Mouse (Mus musculus): ENCODE measurements around the gene Dtx2. TPM values are rescaled to one million over a fixed set of nuclear protein-coding genes. Genes with fewer than 3 reads are reported as not detected.

Dtx2 gene
- total RNA-seq (2021): 12.4 and 13.4 TPM in 2 replicates
- long read RNA-seq, transcript Dtx2-202 (11 exons, 2,650 nt): major isoform, 6 of 24 reads
- long read RNA-seq, partial matches to known transcripts: 12 of 24 reads
- long read RNA-seq, other reads (novel, unspliced or antisense): 3 of 24 reads

DNA sequence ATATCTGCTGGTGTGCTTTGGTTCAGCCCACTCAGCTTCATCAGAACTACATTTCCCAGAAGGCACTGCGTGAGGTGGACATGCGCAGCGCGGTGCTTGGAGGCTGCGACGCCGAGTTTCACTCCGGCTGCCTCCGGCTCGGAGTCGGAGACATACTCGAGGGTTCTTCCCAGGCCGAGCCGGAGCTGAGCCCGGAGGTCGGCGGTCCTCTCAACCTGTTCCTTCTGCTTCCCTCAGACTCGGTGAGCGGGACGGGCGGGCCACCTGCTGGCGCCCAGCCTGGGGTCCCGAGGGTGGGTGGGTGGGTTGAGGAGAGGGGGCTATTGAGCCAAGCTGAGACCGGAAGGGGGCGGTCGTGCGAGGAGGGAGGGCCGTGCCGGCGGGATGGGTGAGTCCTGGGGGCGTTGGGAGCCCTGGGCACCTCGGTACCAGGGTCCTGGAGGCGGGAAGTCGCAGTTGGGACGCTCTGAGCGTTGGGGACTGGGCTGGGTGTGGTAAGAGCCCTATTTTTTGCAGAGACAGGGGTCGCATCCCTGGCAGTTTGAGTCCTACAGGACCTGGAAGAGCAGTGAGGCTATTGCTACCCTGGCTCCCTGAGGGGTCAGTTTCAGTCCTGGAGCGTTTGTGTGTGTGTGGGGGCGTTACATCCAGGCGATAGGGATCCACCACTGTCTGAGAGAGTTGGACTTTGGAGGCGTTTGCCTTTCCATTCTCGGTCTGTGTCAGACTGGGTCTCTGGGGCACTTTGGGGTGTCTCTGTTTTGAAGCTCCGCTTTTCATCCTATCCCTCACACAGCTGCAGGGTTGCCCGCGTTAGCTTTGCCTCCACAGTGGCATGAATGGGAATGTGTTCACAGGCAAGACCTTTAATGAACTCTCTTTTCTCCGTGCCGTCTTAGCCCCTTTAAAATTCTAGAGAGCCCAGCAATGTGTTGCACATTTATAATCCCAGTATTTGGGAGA is at the start of gene Dtx2:
Dtx2 (plus strand) TSS at position 76 of the 963 bp plus-strand sequence.
- peak; percentile 88 for DNase-seq

DNA sequence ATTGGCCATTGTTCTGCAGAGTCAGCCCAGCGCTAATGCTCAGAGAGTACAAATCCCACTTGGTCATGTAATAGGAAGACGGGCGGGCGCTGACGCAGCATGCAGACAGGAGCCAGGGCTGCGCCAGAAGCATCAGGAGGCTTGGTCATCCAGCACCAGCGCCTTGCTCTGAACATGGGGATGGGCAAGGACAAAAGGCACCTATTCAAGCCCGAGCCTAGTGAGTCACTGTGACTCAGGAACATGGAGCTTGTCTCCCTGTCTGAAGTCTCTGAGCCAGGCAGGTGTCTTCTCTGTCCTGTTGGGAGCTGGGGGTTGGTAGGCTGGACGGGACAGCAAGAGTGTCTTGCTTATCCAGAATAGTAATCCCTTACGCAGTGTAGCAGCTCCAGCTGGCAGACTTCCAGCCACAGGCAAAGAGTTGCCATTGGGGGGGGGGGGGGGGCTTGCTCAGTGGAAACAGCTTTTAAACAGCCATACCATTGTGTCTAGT is 48.6 kb upstream of the Dtx2 start:
- DNase-seq: peak; percentile 47

DNA sequence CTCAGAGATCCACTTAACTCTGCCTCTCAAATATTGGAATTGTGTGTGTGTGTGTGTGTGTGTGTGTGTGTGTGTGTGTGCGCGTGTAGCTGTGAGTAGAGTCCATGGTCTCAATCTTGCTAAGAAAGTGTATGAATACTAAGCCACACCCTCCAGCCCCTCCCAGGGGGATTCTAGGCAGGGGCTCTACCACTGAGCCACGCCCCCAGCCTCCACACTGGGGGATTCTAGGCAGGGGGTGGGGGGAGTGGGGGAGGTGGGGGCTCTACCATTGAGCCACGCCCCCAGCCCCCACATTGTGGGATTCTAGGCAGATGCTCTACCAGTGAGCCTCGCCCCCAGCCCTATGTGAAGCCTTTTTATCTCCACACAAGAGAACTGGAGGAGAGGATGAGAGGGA is 48.0 kb upstream of the Dtx2 start:
- no peak for DNase-seq

DNA sequence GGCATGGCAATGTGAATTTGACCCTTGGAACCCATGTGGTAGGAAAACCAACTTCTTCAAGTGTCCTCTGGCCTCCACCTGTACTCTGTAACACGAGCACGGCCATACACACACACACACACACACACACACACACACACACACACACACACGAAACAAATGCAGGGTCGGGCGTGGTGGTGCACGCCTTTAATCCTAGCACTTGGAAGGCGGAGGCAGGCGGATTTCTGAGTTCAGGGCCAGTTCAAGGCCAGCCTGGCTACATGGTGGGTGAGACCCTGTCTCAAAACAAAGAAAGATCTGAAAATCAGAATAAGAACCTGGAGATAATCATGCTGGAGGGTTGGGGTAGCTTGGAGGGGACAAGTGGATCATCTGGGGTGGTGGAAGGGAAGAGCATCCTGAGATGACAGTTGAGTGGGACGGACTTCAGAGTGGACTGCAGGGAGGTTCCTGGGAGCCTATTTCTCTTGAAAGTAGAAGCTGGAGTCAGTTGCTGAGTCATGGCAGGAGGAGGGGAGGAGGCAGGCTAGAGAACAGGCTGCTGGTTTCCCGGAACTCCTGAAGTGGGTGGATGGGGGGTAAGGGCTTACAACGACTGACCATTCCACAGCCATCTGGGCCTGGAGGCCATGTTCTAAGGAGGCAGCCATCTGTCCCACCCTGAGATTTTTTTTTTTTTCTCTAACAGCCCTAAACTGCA is 43.7 kb upstream of the Dtx2 start:
- peak; percentile 33 for DNase-seq

DNA sequence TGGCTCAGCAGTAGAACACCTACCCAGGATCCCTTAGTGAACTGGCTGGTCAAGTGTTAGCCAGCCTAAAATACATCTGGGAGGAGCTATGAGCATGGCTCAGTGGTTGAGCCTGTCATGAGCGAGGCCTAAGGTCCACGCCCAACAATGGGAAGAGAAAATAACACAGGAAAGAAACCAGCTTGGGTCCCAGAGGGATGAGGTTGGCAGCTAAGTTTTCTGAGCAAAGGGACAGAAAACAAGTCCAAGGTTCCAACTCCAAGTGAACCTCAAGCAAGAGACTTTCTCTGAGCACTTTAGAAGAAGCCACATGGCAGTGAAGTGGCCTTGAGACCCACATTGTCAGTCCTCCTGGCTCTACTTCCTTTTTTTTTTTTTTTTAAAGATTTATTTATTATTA is 42.9 kb upstream of the Dtx2 start:
- no peak for DNase-seq

DNA sequence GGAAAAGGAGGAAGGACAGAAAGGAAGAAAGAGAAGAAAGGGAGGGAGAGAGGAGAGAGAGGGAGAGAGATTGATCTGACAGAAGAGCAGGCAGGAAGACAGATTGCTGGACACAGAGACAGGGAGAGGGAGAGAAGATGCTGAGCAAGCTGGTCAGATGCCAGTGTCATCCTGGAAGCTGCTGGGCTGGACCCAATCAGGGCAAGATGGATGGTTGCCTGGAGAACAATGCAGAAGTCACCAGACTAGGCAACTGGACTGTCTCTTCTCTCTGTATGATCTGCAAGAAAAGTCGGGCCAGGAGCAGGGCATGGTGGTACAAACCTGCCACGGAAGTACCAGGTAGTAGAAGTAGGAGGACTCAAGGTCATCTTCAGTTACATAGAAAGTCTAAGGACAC is 41.8 kb upstream of the Dtx2 start:
- no peak for DNase-seq

DNA sequence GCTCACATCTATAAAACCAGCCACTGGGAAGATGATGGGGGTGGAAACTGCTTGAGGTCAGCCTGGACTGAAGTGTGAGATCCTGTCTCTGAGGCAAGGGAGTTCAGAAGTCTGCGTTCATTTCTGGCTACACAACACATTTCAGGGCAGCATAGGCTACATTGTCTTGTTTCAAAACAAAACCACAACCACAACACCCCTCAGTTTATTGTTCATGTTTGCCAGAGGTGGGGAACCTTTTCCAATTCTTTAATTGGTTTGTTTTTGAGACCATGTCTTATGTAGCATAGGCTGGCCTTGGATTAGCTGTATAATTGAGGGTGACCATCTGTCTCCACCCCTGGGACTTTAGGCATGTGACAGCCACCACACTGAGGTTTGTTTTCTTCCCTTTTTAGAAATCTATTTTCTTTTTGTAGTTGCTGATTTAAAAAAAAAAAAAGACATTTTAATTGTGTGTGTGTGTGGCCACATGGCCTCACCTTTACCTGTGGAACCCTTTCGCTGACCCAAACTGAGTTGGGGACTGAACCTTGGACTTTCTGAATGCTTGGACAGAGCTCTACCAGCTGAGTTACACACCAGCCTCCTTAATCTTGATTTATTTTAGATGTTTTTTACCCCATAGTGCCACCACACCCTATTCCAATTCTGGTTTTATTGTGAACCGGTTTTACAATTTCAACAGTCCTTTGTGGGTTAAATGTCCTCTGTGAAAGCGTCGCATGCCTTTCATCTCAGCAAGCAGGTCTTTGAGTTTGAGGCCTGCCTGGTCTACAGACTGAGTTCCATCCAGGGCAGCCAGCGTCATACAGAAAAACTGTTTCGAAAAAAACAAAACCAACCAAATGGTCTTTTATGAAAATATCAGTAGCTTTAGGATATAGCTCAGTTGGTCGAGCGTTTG is 38.0 kb upstream of the Dtx2 start:
- DNase-seq: no peak

DNA sequence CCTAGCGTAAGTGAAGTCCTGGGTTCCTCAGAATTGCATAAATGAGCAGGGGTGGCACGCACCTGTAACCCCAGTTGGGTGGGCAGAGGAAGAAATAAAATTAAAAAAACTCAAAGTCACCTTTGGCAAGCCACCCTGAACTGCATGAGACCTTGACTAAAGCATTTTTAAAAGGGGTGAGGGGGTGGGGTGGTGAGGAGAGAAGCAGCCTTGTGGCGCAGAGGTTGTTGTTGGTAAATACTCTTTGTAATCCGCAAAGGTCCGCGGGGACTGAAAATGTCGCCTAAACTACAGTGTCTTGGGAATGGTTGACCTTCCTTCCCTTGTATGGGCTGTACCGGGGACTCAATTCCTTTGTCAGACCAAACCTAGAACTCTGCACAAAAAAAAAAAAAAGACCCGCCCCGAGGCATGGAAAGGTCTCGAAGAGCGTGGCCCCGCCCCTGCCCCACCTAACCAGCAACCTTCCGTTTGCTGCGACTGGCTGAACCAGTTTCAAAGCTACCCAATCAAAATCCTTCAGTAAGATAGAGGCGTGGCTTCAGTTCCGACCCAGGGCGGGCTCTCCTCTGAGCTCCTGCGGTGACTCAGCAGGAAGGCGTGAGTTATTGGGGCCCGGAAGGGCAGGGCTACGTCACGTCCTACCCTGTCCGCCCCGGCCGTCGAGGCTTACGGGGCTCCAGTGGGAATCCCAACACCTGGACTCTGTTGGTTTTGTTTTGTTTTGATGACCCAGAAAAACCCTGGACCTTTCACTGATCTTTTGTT is 37.2 kb upstream of the Dtx2 start:
- DNase-seq: peak; percentile 89

DNA sequence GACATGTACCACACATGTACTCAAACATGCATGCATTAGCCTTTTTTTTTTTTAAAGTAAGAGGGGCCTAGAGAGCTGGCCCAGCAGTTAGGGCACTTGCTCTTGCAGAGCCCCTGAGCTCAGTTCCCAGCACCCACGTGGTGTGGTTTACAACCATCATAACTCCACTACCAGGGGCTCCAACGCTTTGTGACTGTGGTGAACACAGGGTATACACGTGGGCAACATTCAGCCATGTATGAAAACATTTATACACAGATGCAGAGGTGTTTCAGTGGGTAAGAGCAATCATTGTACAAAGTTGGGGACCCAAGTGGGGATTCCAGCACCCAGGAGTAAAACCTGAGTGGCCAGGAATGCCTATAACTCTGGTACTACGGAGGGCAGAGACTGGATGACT is 36.2 kb upstream of the Dtx2 start:
- DNase-seq: no peak

DNA sequence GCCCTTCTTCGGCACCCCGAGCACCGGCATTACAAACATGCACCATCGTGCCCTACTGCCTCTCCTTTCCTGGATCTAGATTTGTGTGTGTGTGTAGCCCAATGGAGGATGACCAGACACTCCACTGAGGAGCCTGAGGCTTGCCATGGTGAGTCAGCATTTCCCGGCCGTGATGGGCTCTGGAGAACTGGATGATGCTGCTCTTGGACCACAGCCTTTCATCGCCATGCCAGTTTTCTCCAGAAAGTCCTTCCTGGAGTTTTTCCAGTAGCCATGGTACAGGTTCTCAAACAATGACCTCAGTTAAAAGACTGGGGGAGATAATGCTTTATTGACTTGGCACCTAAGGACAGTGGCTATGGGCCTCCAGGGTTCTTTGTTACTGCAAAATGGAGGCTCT is 34.7 kb upstream of the Dtx2 start:
- DNase-seq: no peak

DNA sequence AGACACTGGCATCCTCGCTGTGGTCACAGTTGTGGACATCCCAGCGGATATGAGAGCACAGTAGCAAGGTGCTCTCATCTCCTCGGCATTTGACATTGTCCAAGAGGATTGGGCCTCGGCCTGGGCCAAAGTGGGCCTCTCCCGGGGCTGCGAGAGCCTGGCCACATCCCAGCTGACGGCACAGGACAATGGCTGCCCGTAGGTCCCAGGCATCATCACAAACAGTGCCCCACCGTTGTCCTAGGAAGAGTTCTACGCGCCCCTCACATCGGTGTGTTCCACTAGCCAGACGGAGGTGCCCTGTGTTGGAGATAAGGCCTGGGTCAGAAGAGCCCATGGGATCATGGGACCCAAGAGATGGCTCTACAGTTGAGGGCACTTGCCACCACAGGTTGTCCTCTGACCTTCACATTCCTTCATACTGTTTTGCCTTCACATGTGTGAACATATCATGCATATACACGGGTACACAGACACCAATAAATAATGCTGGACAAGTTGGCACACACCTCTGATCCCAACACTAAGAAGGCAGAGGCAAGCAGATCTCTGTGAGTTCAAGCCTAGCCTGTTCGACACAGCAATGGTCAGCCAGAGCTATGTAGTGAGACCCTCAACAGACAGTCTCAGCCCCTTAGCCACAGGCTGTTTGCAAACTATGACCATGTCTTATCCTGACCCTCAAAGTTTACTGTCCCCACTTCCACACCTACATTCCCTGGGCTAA is 33.5 kb upstream of the Dtx2 start:
- DNase-seq: no peak

DNA sequence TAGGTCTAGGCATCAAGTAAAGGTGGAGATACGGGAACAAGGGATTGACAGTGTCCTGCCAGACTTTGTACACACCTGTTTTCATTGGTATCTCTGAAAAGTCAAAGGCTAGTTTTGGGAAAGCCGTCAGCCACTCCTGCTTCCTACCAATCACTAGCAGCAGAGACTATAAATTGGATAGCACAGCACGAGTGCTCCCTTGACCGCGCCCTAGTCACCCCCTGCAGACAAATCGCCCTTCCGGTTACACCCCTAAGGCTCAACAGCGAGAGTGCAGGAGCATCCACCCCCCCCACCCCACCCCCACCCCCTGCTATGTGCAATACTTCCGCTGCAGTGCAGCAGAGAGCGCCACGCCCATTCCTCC is 32.5 kb upstream of the Dtx2 start:
- DNase-seq: no peak

DNA sequence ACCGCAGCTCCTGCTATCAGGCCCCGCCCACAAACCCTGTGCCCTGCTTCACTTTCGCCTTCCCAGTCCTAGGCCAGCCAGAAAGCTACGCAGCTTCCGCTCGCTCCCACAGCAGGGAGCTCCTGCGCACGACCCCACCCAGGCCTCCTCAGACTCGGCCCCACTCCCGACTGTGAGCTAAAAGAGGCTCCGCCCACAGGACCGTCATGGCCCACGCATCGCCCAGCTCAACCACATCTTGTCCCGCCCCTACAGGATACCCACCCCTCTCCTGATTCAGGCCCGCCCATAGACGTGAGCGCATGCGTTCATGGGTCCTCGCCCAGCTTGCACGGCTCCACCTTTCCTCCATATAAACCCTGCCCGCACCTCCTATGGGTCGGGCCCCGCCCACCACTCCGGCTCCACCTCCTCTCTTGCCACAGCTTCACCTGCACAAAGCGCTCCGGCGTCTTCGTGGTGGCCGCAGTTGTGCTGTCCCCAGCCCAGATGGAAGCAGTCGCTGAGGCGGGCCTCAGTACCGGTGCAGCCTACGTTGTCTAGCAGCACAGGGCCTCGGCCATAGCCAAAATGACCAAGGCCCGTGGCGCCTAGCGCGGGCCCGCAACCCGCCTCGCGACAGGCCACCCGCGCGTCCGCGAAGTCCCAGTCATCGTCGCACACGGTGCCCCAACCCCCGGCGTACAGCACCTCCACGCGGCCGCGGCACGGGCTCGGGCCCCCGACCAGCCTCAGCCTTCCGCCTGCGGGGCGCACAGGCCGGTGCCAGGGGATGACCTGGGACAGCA is 31.9 kb upstream of the Dtx2 start:
- DNase-seq: peak; percentile 96

DNA sequence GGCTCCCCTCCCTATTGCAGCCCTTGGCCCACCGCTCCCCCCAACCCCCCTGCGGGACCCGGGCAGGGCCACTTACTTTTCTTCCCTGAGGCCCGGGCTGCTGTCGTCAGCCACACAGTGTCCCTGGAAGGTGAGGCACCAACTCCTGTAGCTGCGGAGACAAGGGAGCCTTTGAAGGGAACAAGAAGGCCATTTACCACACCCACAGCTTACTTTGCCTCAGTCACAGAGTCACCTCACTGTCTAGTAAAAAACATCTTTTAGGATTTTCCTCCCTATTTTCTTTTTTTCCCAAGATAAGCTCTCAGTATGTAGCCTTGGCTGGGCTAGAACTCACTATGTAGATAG is 31.3 kb upstream of the Dtx2 start:
- no peak for DNase-seq

DNA sequence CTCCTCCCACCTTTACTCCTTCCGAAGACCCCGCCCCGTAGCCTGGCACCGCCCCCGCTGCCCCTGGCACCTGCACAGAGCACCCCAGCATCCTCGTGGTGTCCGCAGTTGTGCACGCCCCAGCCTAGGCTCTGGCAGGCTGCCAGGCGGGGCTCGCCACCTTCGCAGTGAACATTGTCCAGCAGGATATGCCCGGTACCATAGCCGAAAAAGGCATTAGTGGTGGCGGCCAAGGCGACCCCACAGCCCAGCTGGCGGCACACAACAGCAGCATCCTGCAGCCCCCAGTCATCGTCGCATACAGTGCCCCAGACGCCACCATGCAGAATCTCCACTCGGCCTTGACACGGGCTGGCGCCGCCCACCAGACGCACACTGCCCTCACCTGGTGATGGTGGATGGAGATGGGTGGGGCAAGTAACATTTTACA is 29.1 kb upstream of the Dtx2 start:
- DNase-seq: peak; percentile 48

DNA sequence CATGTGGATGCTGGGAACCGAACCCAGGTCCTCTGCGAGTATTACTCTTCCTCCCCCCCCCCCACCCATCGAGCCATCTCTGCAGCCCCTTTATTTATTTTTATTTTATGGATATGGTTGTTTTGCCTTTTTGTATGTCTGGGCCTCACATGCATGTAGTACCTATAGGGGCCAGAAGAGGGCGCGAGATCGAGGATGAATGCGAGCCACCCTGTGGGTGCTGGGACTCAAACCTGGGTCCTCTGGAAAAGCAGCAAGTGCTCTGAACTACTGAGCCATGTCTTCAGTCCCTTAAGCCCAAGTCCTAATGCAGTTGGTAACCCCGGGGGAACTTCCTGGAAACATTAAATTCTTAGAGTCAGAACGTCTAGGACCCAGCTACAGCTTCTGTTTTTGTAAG is 27.7 kb upstream of the Dtx2 start:
- no peak for DNase-seq

DNA sequence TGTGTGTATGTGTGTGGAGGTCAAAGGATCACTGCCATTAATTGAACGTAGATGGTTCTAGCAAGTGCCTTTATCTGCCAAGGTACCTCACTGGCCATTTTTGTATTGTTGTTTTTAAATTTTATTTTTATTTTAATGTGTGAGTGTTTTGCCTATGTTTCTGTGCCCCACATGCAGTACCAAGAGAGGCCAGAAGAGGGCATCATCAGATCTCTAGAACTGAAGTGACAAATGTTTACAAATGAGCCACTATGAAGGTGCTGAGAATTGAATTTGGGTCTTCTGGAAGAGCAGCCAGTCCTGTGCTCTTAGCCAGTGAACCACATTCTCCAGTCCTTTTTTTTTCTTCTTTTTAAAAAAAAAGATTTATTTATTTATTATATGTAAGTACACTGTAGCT is 25.8 kb upstream of the Dtx2 start:
- DNase-seq: peak; percentile 41

DNA sequence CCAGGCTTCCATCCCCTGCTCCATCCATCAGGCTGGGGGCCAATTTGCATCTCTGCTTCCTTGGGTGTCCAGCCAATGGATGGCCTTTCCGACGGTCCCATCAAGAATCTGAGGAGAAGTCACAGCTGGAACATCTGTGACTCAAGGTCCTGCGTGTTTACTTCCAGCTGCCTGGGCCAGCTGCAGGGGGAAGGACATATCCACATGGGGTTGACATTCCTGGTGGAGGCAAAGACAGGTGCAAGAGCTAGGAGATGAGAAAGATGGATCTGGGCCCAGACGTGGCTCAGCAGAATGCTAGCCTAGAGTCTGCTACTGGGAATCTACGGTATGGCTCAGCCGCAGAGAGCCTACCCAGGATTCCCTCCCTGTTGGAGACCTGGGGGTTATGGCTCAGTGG is 24.4 kb upstream of the Dtx2 start:
- no peak for DNase-seq

DNA sequence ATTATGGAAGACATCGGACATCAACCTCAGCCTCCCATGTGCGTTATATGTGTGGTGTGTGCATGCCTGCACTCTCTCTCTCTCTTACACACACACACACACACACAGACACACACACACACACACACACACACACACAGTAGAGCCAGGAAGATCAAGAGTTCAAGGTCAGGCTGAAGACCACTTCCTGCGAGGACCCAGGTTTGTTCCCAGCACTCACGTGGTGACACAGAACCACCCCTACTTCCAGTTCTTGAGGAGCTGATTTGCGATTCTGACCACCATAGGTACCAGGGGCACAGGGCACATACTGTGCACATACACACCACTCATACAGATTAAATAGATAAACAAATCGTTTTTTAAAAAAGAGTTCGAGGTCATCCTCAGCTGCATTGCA is 22.7 kb upstream of the Dtx2 start:
- no peak for DNase-seq

DNA sequence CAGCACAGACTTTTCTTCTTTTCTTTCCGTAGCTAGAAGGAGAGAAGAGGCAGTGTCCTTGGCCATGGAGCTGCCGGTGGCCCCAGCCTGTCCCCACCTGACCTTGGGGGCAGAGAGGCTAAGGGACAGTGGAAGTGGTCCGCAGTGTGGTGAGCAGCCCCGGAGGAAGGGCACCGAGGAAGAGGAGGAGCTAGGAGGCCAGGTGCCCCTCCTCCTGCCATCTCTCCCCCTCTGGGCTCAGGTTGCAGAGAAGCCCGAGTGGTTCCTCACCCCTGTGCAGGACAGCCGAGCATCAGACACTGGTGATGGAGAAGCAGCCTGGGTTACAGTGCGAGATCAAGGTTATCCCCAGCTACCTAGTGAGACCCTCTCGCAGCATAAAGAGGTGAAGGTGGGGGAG is 20.2 kb upstream of the Dtx2 start, which contains the start of gene Ssc4d:
Ssc4d (minus strand) TSS at position 167 of the 400 bp plus-strand sequence.
- no peak for DNase-seq

Measured in adrenal gland, postnatal 25 days (tissue).